Mouse (Mus musculus) heart, embryonic 15.5 days (tissue): ENCODE data around the gene Stard13. TPM values are rescaled to one million over a fixed set of nuclear protein-coding genes. Genes with fewer than 3 reads are reported as not detected.

Experiments
- ATAC-seq: fragments of 200-750 bp; cut with Nextera tagmentation; replicated peaks from 2 replicates; pipeline ENCODE4 v1.8.0; 2017; ENCODE audit warnings: low read depth, moderate TSS enrichment; ENCODE audit not compliant: insufficient number of reproducible peaks, insufficient read depth, low FRiP score
- H3K27ac ChIP-seq: fragments of 300-500 bp; sonication (generic); 2 replicates; pipeline ENCODE4 v1.5.1; 2015; ENCODE audit warnings: mild to moderate bottlenecking, inconsistent platforms
- H3K27me3 ChIP-seq: fragments of 300-500 bp; sonication (generic); 2 replicates; pipeline ENCODE4 v1.6.1; 2015; ENCODE audit warnings: inconsistent platforms
- H3K36me3 ChIP-seq: fragments of 300-500 bp; sonication (generic); 2 replicates; pipeline ENCODE4 v1.6.1; 2015; ENCODE audit warnings: mild to moderate bottlenecking, inconsistent platforms
- H3K4me1 ChIP-seq: fragments of 300-500 bp; sonication (generic); replicated peaks from 2 replicates; pipeline ENCODE4 v1.6.1; 2015; ENCODE audit warnings: inconsistent platforms
- H3K4me2 ChIP-seq: fragments of 300-500 bp; sonication (generic); 2 replicates; pipeline ENCODE4 v1.6.1; 2015; ENCODE audit warnings: inconsistent platforms, mild to moderate bottlenecking, moderate library complexity
- H3K4me3 ChIP-seq: fragments of 300-500 bp; sonication (generic); 2 replicates; pipeline ENCODE4 v1.5.1; 2015; ENCODE audit warnings: mild to moderate bottlenecking, inconsistent platforms
- H3K9ac ChIP-seq: fragments of 300-500 bp; sonication (generic); 2 replicates; pipeline ENCODE4 v1.6.1; 2015; ENCODE audit warnings: mild to moderate bottlenecking, inconsistent platforms
- H3K9me3 ChIP-seq: fragments of 300-500 bp; sonication (generic); replicated peaks from 2 replicates; pipeline ENCODE4 v1.6.1; 2016; ENCODE audit warnings: inconsistent platforms
- WGBS: fragments of 180-500 bp; shearing (Covaris S2); methylation state at CpG from one replicate; pipeline ENCODE4 v1.1.7; 2015; ENCODE audit warnings: mixed read lengths; 5-methylcytosine and 5-hydroxymethylcytosine counted together
- polyA plus RNA-seq: library from polyadenylated mRNA; unstranded; fragments of >200 nt; fragmentation: Nextera tagmentation; extraction: Ambion mirVana; gene quantifications from 2 replicates; pipeline ENCODE4 v1.2.1, GENCODE M21; 2015

Gene Stard13
- polyA plus RNA-seq, 1 experiment from 2014 or later: 3.9 TPM

DNA sequence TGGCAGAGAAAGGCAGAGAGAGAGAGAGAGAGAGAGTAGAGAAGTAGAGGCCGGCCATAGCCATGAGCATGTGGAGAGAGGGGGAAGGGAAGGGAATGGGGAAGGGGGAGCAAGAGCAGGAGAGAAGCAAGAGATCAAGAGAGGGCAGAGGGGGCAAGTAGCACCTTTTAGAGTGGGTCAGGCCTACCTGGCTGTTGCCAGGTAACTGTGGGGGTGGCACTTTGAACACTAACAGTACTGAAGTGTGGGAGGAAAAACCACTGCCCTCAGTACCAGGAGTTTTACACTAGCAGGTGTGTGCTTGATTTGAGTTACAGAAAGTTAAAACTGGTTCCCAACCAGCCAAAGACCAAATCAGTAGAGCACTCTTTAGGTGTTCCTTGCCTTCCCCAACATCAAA, 78.4 kb downstream of the Stard13 start:
- H3K9ac ChIP-seq: no peak overlapping the region
- H3K36me3 ChIP-seq: no peaks in the 10 kb centered on the region
- no peaks in the 10 kb centered on the region for H3K9me3 ChIP-seq
- no peak for ATAC-seq
- H3K4me2 ChIP-seq: no peak overlapping the region
- 76% methylated on average over 1 of the region's 1 CpGs for WGBS
- no peak overlapping the region for H3K4me3 ChIP-seq
- H3K27me3 ChIP-seq: no peaks in the 10 kb centered on the region
- H3K27ac ChIP-seq: peak overlapping the region; percentile 47
- H3K4me1 ChIP-seq: peaks cover 15% of the 10 kb centered on the region

DNA sequence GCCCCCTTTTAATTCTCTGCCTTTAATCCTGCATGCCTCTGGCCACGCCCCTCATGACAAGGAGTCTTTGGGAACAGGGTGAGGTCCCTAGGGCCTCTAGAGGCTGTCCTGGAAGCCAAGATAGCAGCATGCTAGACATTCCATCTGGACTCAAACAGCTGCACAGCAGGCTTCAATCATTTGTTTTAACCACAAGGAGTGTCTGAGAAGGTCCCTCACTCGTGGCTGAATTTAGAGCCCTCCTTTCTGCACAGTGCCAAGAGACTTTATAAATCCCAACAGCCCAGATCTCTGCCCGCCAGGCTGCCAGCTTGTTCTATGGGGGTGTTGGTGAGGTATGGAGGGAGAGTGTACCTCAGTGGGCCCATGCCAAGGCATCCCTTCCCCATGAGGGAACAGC, 78.9 kb downstream of the Stard13 start:
- peaks cover 15% of the 10 kb centered on the region for H3K4me1 ChIP-seq
- peak overlapping the region; percentile 47 for H3K27ac ChIP-seq
- no peaks in the 10 kb centered on the region for H3K36me3 ChIP-seq
- H3K27me3 ChIP-seq: no peaks in the 10 kb centered on the region
- WGBS: 25% methylated on average over 3 of the region's 3 CpGs
- no peak overlapping the region for H3K4me2 ChIP-seq
- no peak overlapping the region for H3K9ac ChIP-seq
- no peaks in the 10 kb centered on the region for H3K9me3 ChIP-seq
- ATAC-seq: 0 out of 2 replicates have a peak, but pooled peaks have one; percentile 47
- no peak overlapping the region for H3K4me3 ChIP-seq

DNA sequence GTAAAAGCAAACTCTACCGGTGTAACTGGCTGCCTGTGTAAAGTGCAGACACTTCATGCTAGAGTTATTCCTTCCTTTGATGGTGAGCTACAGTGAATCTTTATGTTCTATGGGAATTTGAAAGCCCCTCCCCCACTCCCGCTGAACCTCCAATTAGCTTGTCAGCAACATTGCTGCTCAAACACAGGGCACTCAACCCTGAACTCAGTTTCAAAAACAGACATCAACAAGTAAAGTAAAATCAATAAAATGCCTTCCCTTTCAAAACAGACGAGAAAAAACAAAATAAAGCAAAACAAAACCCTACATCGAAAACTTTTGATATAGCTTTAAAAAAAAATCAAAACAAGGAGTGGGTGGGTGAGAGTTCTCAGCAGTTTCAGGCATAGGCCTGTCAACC, 79.6 kb downstream of the Stard13 start:
- Histone ChIP-seq H3K27me3 (no peaks in the 10 kb centered on the region), H3K9me3 (no peaks in the 10 kb centered on the region), H3K36me3 (no peaks in the 10 kb centered on the region), H3K4me1 (peaks cover 15% of the 10 kb centered on the region), H3K9ac (no peak overlapping the region), H3K27ac (no peak overlapping the region), H3K4me2 (no peak overlapping the region), H3K4me3 (no peak overlapping the region)
- no peak for ATAC-seq
- 68% methylated on average over 4 of the region's 4 CpGs for WGBS

DNA sequence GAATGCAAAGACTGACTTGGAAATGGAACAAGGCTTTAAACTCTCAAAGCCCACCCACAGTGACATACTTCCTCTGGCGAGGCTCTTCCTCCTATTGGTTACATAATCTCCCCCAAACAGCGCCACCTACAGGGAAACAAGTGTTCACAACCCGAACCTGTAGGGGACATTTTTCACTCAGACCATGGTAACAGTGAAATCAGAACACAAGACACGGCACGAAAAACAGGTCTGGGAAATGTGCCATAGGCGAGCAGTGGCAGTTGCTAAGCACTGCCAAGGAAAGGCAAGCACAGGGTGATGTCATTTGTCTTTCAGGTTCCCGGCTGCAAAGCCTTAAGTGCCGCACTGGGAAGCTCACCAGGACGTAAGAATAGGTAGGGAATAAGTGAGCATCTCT, 82.1 kb downstream of the Stard13 start:
- H3K9ac ChIP-seq: no peak overlapping the region
- ATAC-seq: no peak
- no peak overlapping the region for H3K4me2 ChIP-seq
- no peak overlapping the region for H3K27ac ChIP-seq
- peaks cover 15% of the 10 kb centered on the region for H3K4me1 ChIP-seq
- H3K36me3 ChIP-seq: no peaks in the 10 kb centered on the region
- 86% methylated on average over 9 of the region's 9 CpGs for WGBS
- no peaks in the 10 kb centered on the region for H3K9me3 ChIP-seq
- H3K27me3 ChIP-seq: no peaks in the 10 kb centered on the region
- H3K4me3 ChIP-seq: no peak overlapping the region

DNA sequence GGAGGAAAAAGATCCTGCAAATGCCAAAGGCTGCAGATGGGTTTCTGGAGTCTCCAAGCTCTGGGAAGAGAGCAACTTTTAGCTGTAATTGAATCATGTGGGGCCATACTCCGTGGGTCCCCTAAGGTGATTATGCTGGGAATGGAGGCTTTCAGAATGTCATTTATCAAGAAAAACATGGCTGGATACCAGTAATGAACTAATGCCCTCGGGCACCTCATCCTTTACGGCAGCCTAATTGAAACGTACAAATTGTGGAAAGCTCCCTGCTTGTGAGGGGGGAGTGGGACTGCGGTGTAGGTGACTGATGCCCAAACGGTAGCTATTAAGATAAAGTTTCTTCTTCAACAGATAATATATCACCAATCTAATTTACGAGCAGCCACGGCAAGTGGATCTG, 84.1 kb downstream of the Stard13 start:
- H3K36me3 ChIP-seq: no peaks in the 10 kb centered on the region
- H3K9me3 ChIP-seq: no peaks in the 10 kb centered on the region
- H3K27me3 ChIP-seq: no peaks in the 10 kb centered on the region
- no peak overlapping the region for H3K9ac ChIP-seq
- no peak overlapping the region for H3K4me3 ChIP-seq
- WGBS: 53% methylated on average over 8 of the region's 8 CpGs
- no peak overlapping the region for H3K4me2 ChIP-seq
- peaks cover under 1% of the 10 kb centered on the region for H3K4me1 ChIP-seq
- no peak overlapping the region for H3K27ac ChIP-seq
- ATAC-seq: no peak; the same call in 1 of the 2 replicates

DNA sequence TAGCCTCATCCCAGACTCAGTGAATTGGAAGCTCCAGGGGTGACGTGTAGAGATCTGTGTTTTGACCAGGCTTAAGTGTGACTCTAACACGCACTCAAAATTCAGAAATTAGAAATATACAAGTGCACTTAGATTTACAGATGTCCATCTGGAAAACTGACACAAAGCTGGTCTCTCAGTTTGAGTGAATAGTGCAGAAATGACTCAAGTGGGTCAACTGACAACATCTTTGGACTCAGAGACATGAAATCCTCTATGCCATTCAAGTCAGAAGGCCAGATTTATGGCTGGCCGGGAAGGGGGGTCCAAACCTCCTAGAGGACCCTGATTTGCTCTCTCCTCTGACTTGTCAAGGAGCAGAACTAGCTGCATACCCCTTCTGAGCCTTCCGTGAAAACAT, 85.6 kb downstream of the Stard13 start:
- no peak overlapping the region for H3K9ac ChIP-seq
- no peak overlapping the region for H3K4me3 ChIP-seq
- H3K27me3 ChIP-seq: no peaks in the 10 kb centered on the region
- peaks cover 9% of the 10 kb centered on the region for H3K4me1 ChIP-seq
- no peak overlapping the region for H3K4me2 ChIP-seq
- no peak for ATAC-seq
- no peaks in the 10 kb centered on the region for H3K9me3 ChIP-seq
- 78% methylated on average over 4 of the region's 4 CpGs for WGBS
- H3K27ac ChIP-seq: no peak overlapping the region
- H3K36me3 ChIP-seq: no peaks in the 10 kb centered on the region

DNA sequence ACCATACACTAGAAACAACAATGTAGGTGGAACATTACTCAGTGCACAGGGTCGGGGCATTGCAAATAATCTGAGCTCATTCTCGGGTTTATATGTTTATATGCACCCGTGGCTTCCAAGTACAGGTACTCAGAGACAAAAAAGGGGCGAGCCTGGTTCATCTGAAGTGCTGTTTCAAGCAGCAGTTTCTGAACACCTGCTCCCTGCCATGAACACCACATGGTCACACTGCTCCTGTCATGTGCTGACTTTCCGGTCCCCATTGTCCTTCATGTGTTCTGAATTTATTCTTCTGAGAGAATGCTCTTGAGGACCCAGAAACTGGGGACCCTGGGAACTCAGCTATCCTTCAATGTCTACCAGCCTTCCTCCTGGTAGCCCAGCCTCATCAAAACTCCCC, 87.8 kb downstream of the Stard13 start:
- Histone ChIP-seq H3K4me2 (no peak overlapping the region), H3K9ac (no peak overlapping the region), H3K4me1 (peaks cover 21% of the 10 kb centered on the region), H3K27me3 (no peaks in the 10 kb centered on the region), H3K4me3 (no peak overlapping the region), H3K9me3 (no peaks in the 10 kb centered on the region), H3K36me3 (no peaks in the 10 kb centered on the region), H3K27ac (no peak overlapping the region)
- WGBS: 74% methylated on average over 5 of the region's 5 CpGs
- ATAC-seq: no peak

DNA sequence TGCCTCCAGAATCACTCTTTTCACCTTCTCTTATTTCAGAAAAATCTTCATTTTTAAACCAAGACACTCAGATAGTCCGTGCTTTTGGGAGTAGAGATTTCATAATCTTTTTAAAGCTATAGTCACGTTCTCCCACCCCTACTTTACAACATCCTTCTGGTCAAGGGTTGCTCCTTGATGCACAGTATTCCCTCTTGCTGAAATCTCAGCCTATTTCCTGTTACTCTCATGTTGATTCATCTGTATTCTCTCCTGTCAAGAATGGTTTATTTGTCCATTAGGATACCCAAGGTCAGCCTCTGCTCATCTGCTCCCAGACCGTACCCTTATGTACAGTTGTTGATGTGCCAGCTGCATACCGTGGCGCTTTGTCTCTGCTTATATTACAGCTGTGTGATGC, 89.7 kb downstream of the Stard13 start:
- no peak overlapping the region for H3K4me3 ChIP-seq
- H3K27ac ChIP-seq: 0 out of 2 replicates have a peak overlapping the region, but pooled peaks have one; percentile 58
- no peaks in the 10 kb centered on the region for H3K36me3 ChIP-seq
- H3K9me3 ChIP-seq: no peaks in the 10 kb centered on the region
- no peak overlapping the region for H3K9ac ChIP-seq
- peaks cover 21% of the 10 kb centered on the region for H3K4me1 ChIP-seq
- no peak for ATAC-seq
- WGBS: 80% methylated on average over 5 of the region's 5 CpGs
- H3K4me2 ChIP-seq: no peak overlapping the region
- no peaks in the 10 kb centered on the region for H3K27me3 ChIP-seq

DNA sequence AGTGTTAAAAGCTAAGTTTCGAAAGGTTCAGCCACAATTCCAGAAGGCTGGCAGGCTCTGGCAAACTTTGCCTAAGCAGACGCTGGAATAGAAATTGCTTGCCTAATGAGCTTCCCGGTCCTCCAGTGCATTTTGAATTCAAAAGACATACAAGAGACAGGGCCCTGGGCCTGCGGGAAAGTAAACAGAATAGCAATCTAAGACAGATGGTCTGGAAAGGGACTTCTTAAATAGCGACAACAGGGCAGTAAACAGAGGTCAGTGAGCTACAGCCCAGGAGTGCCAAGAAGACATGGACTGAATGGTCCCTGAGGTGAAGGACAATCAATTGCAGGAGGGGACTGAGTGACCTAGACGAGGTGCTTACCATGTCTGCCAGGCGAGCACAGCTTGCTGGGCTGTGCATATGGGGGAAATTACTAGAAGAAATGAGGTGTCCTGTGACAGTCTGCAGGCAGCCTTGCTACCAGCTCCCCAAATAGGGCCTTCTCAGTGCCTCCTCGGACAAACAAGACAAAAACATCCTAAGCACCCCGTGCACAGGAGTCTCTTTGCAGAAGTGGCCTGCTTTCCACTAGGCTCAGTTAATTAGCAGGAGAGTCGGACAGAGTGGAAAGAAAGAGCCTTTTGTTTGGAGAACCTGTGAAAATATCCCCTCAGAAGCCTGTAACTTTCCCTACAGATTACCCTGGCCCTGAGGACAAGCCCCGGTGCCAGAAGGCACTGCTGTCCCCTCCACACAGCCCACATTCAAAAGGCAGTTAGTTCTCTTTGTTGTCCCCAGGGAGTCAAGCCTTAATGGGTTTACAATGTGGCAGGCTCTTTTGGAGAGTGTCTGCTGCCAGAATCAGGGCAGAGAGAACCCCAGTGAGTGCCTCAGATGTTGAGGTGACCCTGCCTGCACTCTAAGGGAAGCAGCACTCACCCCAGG, 90.7 kb downstream of the Stard13 start:
- WGBS: 38% methylated on average over 11 of the region's 11 CpGs
- peak; percentile 45 for ATAC-seq
- Histone ChIP-seq H3K4me1 (peaks cover 24% of the 10 kb centered on the region), H3K27me3 (no peaks in the 10 kb centered on the region), H3K9me3 (no peaks in the 10 kb centered on the region), H3K4me3 (no peak overlapping the region), H3K27ac (peak overlapping the region; percentile 58), H3K4me2 (no peak overlapping the region), H3K36me3 (no peaks in the 10 kb centered on the region), H3K9ac (0 out of 2 replicates have a peak overlapping the region, but pooled peaks have one; percentile 9)

DNA sequence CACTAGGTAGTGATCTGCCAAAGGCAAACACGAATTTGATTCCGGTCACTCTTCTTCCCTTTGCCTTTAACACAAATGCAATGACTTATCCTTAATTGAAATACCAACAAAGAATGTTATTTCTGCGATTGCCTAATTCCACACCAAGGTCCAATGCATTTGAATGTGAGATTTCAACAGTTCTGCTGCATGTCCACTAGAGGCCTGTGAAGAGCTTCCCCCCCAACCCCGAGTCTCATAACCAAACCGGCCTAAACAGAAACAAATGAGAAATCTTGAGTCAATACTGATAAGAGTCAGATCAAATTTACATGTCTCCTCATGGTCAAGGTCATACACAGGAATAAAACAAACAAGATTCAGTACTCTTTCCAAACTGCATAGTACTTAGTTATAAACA, 91.4 kb downstream of the Stard13 start:
- Histone ChIP-seq H3K27ac (peak overlapping the region; percentile 58), H3K9me3 (no peaks in the 10 kb centered on the region), H3K36me3 (no peaks in the 10 kb centered on the region), H3K27me3 (no peaks in the 10 kb centered on the region), H3K4me3 (no peak overlapping the region), H3K4me2 (no peak overlapping the region), H3K4me1 (peaks cover 27% of the 10 kb centered on the region), H3K9ac (no peak overlapping the region)
- 27% methylated on average over 5 of the region's 5 CpGs for WGBS
- ATAC-seq: no peak

DNA sequence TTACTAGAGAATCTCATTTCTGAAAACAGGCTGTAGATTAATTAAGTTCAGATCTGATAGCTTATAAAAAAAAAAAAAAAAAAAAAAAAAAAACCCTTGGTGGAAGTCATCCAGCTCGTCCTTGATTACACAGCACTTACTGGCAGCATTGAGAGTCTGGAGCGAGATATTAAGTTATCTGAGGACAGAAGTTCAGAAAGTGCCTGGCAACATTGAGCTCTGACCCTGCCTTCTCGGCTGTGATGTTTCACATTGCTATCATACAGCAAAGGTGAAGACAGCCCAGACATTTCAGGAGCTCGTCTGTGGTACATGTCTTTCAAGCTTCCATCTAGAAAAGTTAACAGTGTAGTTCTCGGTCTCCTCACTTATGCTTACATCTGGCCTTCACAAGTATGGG, 95.7 kb downstream of the Stard13 start:
- ATAC-seq: no peak
- Histone ChIP-seq H3K9ac (no peak overlapping the region), H3K36me3 (no peaks in the 10 kb centered on the region), H3K9me3 (no peaks in the 10 kb centered on the region), H3K27me3 (no peaks in the 10 kb centered on the region), H3K27ac (no peak overlapping the region), H3K4me2 (no peak overlapping the region), H3K4me1 (peaks cover 33% of the 10 kb centered on the region), H3K4me3 (no peak overlapping the region)
- WGBS: 31% methylated on average over 5 of the region's 5 CpGs

DNA sequence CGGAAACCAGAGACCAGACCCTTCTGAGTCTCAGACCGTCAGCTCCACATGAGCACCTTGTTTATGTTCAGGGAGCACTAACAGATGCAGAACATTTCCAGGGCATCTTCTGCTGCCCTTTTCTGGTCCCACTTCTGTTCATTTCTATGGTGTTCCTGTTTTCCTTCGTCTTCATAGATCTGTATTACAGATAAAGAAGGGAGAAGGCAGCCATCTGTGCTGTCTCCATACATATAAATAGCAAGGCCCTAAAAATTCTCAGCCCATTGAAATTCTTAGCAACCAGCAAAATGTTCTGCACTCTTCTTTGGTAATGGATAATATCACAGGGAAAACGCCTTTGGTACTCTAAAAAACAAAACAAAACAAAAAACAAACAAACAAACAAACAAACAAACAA, 96.3 kb downstream of the Stard13 start:
- no peak for ATAC-seq
- no peak overlapping the region for H3K4me3 ChIP-seq
- no peak overlapping the region for H3K9ac ChIP-seq
- H3K27me3 ChIP-seq: no peaks in the 10 kb centered on the region
- no peaks in the 10 kb centered on the region for H3K36me3 ChIP-seq
- no peaks in the 10 kb centered on the region for H3K9me3 ChIP-seq
- no peak overlapping the region for H3K27ac ChIP-seq
- H3K4me2 ChIP-seq: no peak overlapping the region
- peaks cover 29% of the 10 kb centered on the region for H3K4me1 ChIP-seq
- 80% methylated on average over 4 of the region's 4 CpGs for WGBS
